Mouse (Mus musculus): ENCODE results near the gene Ap3d1.

Gene Ap3d1

DNA sequence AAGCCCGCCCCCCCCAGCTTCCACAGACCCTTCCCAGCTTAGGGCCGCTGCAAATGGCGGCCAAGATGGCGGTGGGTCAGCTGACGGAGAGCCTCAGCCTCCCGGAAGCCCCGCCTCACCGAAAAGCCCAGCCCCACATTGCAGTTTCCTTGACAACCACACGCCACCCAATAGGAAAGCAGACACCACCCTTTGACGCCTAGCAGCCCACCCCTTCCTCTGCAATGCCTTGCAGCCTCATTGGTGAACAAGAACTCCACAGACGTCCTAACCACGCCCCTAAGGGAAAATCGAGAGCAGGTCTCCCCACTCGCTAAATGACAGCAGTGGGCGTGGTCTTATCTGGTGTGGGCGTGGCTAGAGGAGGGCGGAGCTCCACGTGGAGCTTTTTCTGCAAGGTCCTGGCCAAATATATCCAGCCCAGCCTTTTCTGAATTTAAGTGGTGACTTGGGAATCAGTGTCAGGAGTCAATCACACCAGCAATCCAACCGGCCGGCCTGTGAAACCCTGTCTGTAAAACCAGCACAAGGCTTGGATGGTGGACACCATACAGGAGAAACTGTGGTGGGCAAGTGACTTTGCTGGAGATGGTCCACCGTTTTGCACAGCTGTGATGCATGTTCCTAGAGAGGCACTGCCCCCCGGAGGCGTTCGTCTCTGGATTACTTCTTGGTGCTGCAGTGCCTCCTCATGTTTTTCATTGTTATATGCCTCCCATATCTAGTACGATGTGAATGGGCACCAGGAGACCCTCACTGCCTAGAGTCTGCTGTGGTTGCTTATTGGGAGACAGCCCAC, at the start of gene Ap3d1:
Gene Ap3d1 (minus strand): TSS at position 85 of the 799 bp plus-strand sequence.
- peak; percentile 94 to 96 for DNase-seq

GRCm38 (mm10) chr10:80791476-80792174, 49.6 kb upstream of the Ap3d1 start:
- DNase-seq = peak in 1 of 2 experiments; percentile 45

DNA sequence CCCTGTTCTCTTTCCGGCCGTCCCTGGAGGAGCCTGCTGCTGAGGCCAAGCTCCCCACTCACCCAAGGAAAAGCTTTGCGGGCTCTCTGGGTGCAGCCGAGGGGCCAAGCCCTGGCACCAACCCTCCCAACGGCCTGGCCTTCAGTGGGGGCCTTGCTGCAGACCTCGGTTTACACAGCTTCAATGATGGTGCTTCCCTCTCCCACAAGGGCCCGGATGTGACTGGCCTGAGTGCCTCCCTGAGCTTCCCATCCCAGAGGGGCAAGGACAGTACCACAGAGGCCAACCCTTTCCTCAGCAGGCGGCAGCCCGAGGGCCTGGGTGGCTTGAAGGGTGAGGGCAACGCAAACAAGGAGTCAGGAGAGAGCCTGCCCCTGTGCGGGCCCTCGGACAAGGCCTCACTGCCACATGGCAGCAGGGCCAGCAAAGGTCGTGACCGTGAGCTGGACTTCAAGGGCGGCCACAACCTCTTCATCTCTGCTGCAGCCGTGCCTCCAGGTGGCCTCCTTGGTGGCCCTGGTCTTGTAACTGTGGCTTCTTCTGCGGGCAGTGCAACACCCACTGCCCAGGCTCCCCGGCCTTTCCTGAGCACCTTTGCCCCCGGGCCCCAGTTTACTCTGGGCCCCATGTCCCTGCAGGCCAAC, 48.8 kb upstream of the Ap3d1 start:
- no peak for DNase-seq

DNA sequence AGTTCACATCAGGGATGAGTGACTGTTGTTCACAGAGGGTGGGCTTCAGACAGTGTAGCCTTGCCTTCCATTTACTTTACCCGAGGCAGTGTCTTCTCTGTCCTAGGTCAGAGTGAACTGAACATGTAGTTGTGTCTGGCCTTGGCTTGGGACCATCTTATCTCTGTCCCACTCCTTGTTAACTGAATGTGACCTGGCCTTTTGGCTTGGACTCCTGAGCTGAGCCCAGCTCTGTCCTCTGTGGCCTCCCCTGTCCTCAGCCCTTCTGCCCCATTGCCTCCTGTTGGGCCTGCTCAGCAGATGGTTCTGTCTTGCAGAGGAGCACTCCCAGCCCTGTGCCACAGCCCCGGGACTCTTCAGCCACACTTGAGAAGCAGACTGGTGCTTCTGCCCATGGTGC, 45.5 kb upstream of the Ap3d1 start:
- DNase-seq = no peak

DNA sequence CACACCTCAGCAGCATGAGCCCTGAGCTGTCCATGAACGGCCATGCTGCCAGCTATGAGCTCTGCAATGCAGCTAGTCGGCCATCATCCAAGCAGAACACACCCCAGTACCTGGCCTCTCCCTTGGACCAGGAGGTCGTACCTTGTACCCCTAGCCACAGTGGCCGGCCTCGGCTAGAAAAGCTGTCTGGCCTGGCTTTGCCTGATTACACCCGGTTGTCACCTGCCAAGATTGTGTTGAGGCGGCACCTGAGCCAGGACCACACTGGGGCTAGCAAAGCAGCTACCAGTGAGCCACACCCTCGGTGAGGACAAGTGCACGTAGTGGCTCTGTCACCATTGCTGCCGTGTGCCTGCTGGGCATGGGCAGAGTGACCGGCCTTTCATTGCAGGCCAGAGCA, 43.9 kb upstream of the Ap3d1 start:
- DNase-seq = no peak

- DNase-seq = no peak
Measured at GRCm38 (mm10) chr10:80784871-80785270, 42.8 kb upstream of the Ap3d1 start.

GRCm38 (mm10) chr10:80784302-80784701, 42.2 kb upstream of the Ap3d1 start:
- no peak for DNase-seq

DNA sequence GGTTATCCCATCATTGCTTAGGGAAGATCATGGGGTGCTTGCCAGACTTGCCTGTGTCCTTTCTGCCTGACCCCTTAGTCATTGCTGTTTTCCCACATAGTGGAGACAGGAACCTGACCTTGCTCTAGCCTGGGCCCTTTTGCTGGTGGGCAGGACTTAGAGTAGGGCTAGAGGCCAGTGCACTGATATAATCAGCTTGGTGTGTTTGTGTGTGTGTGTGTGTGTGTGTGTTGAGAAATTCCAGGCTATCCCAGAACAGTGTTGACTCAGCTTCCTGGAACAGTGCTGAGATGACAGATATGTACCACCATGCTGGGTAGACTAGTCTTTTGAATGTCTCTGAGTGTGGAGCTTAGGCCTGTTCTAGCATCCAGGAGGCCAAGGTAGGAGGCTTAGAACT, 37.5 kb upstream of the Ap3d1 start:
- DNase-seq = no peak

DNA sequence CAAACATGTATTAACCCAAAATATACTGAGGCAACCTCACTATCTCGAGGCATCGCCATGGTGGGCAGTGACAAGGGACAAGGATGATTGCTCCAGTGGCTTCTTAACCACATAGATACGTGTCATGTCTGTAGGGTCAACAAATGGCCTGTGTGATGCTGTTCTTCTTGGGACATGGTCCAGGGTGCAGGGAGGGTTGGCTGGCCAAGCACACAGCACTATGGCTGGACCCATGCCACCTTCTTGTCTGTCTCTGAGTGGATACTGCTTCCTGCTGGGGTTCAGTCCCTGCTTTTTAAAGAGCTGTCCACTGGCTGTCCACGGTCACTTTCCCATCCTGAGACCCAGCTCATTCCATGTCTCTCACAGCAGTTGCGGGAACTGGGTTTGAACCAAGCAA, 35.1 kb upstream of the Ap3d1 start:
- peak; percentile 60 for DNase-seq

DNA sequence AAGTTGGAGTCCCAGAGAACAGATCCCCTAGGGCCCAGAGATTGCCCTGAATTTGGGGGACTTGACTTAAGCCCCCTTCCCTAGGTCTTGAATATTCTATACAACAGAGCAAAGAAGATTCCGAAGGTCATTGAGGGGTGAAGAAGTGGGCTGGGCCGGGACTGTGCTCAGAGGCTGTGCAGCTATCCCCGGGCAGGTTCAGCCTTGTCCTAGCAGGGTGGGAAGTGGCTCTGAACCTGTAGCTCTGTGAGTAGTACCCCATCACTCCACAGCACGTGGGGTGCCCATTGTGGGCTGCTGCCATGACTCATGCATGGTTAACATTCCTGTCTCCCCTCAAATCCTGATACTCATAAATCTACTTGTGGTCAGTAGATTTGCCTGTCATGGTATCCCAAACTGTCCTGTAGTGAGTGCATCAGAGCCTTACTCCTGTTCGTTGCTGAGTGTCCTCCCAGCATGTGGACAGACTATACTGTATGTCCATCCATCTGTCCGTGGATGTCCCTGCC, 34.4 kb upstream of the Ap3d1 start:
- DNase-seq = no peak

DNA sequence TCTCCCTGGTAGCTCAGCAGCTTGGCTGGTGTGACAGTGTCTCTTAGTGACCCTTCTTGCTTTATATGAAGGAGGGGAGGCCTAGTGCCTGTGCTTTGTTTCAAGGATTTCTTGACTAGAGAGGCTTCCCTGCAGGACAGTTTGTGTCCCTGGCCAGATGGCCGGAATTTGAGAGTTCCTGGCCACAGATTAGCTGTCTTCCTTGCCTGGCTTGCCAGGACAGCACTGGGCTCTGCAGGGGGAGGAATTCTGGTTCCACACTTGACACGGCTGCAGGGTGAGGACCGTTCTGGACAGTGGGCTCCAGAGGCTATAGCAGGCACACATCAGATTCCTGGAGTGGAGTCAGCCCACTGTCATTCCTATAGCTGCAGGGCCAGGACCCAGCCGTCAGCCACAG, 33.7 kb upstream of the Ap3d1 start:
- DNase-seq = peak; percentile 79 to 80

- DNase-seq = no peak
Measured at GRCm38 (mm10) chr10:80774981-80775380, 32.9 kb upstream of the Ap3d1 start.

DNA sequence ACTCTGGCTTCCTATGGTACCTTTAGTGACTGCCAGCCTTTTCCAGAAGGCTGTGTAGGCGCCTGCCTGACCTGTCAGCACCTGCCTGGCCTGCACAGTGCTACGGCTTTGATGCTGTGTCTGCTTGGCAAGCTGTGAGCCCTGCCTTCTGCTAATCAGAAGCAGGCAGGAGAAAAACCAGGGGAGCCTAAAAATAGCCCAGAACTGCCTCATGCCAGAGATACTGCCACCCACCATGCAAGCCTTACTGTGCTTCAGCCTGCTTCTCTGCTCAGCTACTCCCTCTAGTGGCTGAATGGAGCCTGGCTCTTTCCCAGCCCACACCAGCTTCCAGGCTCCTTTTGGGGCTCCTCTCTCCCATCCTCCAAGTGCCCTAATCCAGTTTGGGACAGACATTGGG, 32.5 kb upstream of the Ap3d1 start:
- DNase-seq = peak; percentile 93 to 97

- DNase-seq = no peak
Measured at GRCm38 (mm10) chr10:80773816-80774215, 31.8 kb upstream of the Ap3d1 start.

DNA sequence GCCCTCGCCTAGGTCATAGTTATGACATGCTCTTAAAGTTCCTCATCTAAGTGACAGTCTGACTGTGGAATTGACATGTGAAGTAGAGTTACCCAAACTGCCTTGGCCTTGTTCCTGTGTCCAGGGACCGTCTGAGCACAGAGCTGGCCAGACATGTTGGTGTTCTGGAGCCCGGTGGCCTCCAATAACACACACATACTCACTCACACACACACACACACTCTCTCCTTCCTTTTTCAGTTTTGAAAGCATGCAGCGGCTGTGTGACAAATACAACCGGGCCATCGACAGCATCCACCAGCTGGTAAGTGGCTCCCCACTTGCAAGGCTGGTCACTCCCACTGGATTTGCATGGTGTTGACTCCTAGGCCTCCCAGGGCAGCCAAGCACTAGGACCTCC, 26.3 kb upstream of the Ap3d1 start:
- DNase-seq = no peak

GRCm38 (mm10) chr10:80766161-80766815, 24.2 kb upstream of the Ap3d1 start:
- peak in 1 of 2 experiments; percentile 33 for DNase-seq

DNA sequence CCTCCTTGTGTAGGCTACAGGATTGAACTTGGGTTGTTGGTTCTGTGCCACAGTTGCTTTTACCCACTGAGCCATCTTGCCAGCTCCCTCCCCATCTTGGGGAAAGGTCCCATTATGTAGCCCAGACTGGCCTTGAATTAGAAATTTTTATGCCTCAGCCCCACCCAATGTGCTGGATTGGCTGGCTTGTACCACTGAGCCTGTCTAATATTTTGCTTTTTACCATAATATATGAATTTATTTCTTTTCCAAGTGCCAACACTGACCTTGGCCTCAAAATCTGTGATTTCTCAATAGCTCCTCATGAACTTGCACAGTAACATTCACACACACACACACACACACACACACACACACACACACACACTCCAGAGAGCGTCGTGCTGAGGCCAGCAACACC, 23.7 kb upstream of the Ap3d1 start:
- no peak for DNase-seq

GRCm38 (mm10) chr10:80763502-80763901, 21.4 kb upstream of the Ap3d1 start:
- DNase-seq = no peak

DNA sequence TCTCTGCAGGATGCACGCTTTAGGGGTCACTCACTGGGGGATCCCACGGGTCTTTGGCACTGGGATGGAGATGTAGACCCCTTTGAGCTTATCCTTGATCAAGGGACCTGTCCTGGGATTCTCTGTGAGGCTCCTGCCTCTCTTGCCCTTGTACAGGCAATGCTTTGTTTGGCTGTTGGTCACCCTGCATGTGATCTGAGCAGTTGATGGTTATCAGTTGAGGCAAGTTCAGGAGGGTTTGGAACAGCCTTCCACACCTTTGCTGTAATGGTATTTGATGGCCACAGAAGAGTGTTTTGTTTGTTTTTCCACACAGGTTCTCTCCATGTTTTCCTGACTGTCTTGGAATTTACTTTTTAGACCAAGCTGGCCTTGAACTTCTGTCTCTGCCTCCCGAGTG, 19.8 kb upstream of the Ap3d1 start:
- no peak for DNase-seq

- peak in 1 of 2 experiments; percentile 49 for DNase-seq
Measured at GRCm38 (mm10) chr10:80760596-80761524, 18.8 kb upstream of the Ap3d1 start.

- peak; percentile 16 to 37 for DNase-seq
Measured at GRCm38 (mm10) chr10:80758651-80759050, 16.6 kb upstream of the Ap3d1 start.

DNA sequence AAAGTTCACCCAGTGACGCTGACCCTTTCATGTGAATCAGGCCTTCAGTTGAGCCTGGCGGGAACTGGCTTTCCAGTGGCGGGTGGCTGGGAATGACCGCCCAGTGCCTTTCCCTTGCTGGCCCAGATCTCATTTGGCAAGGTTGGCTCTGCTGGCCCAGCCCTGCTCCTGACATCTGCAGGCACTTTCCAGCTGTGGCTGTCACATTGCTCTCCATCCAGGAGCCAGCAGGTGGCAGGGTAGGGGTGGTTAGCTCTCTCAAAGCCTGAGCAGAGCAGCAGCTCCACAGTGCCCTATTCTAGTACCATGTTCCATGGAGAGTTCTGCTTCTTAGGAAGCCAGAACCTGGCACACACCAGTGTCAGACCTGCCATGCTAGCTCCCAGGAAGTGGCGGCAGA, 15.7 kb upstream of the Ap3d1 start:
- DNase-seq = peak; percentile 41 to 46
